Mouse (Mus musculus): ENCODE measurements around the gene Nfu1. TPM values are rescaled to one million over a fixed set of nuclear protein-coding genes. Genes with fewer than 3 reads are reported as not detected.

The Nfu1 gene
- polyA plus RNA-seq, 1 experiment from 2014 or later, result 75.6 TPM

- H3K36me3 ChIP-seq (ENCODE audit: control insufficient read depth, insufficient read depth), result 0 out of 2 replicates have a peak, but pooled peaks cover 7% of the 10 kb centered on the region
- peaks cover 7% of the 10 kb centered on the region; the same call in 1 of the 2 replicates for H3K4me1 ChIP-seq (replicated peaks; ENCODE audit: control insufficient read depth, insufficient read depth, low read length)
- WGBS, result 74% methylated on average over 3 of the region's 3 CpGs
- no peak overlapping the region for H3K4me2 ChIP-seq (replicated peaks; ENCODE audit: low read depth)
- no peak for ATAC-seq
- no peaks in the 10 kb centered on the region for H3K27me3 ChIP-seq (replicated peaks; ENCODE audit: control insufficient read depth, insufficient read depth, low read length)
- no peak overlapping the region for H3K4me3 ChIP-seq (ENCODE audit: low read depth, low read length)
- no peak overlapping the region for H3K9ac ChIP-seq (ENCODE audit: low read depth, low read length)
- H3K27ac ChIP-seq (ENCODE audit: low read depth, low read length), result no peak overlapping the region
- H3K9me3 ChIP-seq (ENCODE audit: control insufficient read depth), result peaks cover 6% of the 10 kb centered on the region; the same call in 1 of the 2 replicates
- no peak for TF ChIP-seq CTCF (IDR thresholded peaks at IDR 0.05; ENCODE audit: low read depth)
These were observed 23.4 kb downstream of the Nfu1 start for GRCm38 (mm10) chr6:87032401-87032800.

- Histone ChIP-seq H3K36me3 (ENCODE audit: control insufficient read depth, insufficient read depth) (0 out of 2 replicates have a peak, but pooled peaks cover 4% of the 10 kb centered on the region), H3K27ac (ENCODE audit: low read depth, low read length) (peak overlapping the region; percentile 70), H3K9me3 (ENCODE audit: control insufficient read depth) (peaks cover 6% of the 10 kb centered on the region; the same call in 1 of the 2 replicates), H3K4me2 (replicated peaks; ENCODE audit: low read depth) (no peak overlapping the region), H3K4me3 (ENCODE audit: low read depth, low read length) (no peak overlapping the region), H3K27me3 (replicated peaks; ENCODE audit: control insufficient read depth, insufficient read depth, low read length) (no peaks in the 10 kb centered on the region), H3K4me1 (replicated peaks; ENCODE audit: control insufficient read depth, insufficient read depth, low read length) (peaks cover 15% of the 10 kb centered on the region; the same call in 1 of the 2 replicates), H3K9ac (ENCODE audit: low read depth, low read length) (no peak overlapping the region)
- TF ChIP-seq CTCF (IDR thresholded peaks at IDR 0.05; ENCODE audit: low read depth), result no peak
- WGBS, result 29% methylated on average over 3 of the region's 3 CpGs
- ATAC-seq, result peak; percentile 76
These were observed 25.4 kb downstream of the Nfu1 start for GRCm38 (mm10) chr6:87034395-87034794.

- no peaks in the 10 kb centered on the region for H3K27me3 ChIP-seq (replicated peaks; ENCODE audit: control insufficient read depth, insufficient read depth, low read length)
- H3K4me3 ChIP-seq (ENCODE audit: low read depth, low read length), result no peak overlapping the region
- WGBS, result 68% methylated on average over 10 of the region's 10 CpGs
- H3K9ac ChIP-seq (ENCODE audit: low read depth, low read length), result no peak overlapping the region
- H3K36me3 ChIP-seq (ENCODE audit: control insufficient read depth, insufficient read depth), result no peaks in the 10 kb centered on the region; the same call in 1 of the 2 replicates
- peaks cover 6% of the 10 kb centered on the region; the same call in 1 of the 2 replicates for H3K9me3 ChIP-seq (ENCODE audit: control insufficient read depth)
- no peak for TF ChIP-seq CTCF (IDR thresholded peaks at IDR 0.05; ENCODE audit: low read depth)
- H3K27ac ChIP-seq (ENCODE audit: low read depth, low read length), result no peak overlapping the region
- ATAC-seq, result no peak
- H3K4me2 ChIP-seq (replicated peaks; ENCODE audit: low read depth), result no peak overlapping the region
- 0 out of 2 replicates have a peak, but pooled peaks cover 11% of the 10 kb centered on the region for H3K4me1 ChIP-seq (replicated peaks; ENCODE audit: control insufficient read depth, insufficient read depth, low read length)
These were observed 29.0 kb downstream of the Nfu1 start for GRCm38 (mm10) chr6:87037826-87038620.

GRCm38 (mm10) chr6:87039161-87039560, 30.1 kb downstream of the Nfu1 start:
- 0 out of 2 replicates have a peak, but pooled peaks cover 11% of the 10 kb centered on the region for H3K4me1 ChIP-seq (replicated peaks; ENCODE audit: control insufficient read depth, insufficient read depth, low read length)
- no peak overlapping the region for H3K4me3 ChIP-seq (ENCODE audit: low read depth, low read length)
- no peak overlapping the region for H3K4me2 ChIP-seq (replicated peaks; ENCODE audit: low read depth)
- H3K9me3 ChIP-seq (ENCODE audit: control insufficient read depth), result peaks cover 6% of the 10 kb centered on the region; the same call in 1 of the 2 replicates
- H3K36me3 ChIP-seq (ENCODE audit: control insufficient read depth, insufficient read depth), result no peaks in the 10 kb centered on the region; the same call in 1 of the 2 replicates
- H3K9ac ChIP-seq (ENCODE audit: low read depth, low read length), result no peak overlapping the region
- H3K27ac ChIP-seq (ENCODE audit: low read depth, low read length), result no peak overlapping the region
- no peaks in the 10 kb centered on the region for H3K27me3 ChIP-seq (replicated peaks; ENCODE audit: control insufficient read depth, insufficient read depth, low read length)
- ATAC-seq, result no peak
- 74% methylated on average over 8 of the region's 8 CpGs for WGBS
- TF ChIP-seq CTCF (IDR thresholded peaks at IDR 0.05; ENCODE audit: low read depth), result 0 out of 2 replicates have a peak, but pooled peaks have one; percentile 2

GRCm38 (mm10) chr6:87040971-87041370, 31.9 kb downstream of the Nfu1 start:
- ATAC-seq, result no peak
- TF ChIP-seq CTCF (IDR thresholded peaks at IDR 0.05; ENCODE audit: low read depth), result no peak
- Histone ChIP-seq H3K4me1 (replicated peaks; ENCODE audit: control insufficient read depth, insufficient read depth, low read length) (0 out of 2 replicates have a peak, but pooled peaks cover 7% of the 10 kb centered on the region), H3K4me2 (replicated peaks; ENCODE audit: low read depth) (no peak overlapping the region), H3K9me3 (ENCODE audit: control insufficient read depth) (peaks cover 6% of the 10 kb centered on the region; the same call in 1 of the 2 replicates), H3K27ac (ENCODE audit: low read depth, low read length) (no peak overlapping the region; the same call in 1 of the 2 replicates), H3K4me3 (ENCODE audit: low read depth, low read length) (no peak overlapping the region), H3K27me3 (replicated peaks; ENCODE audit: control insufficient read depth, insufficient read depth, low read length) (no peaks in the 10 kb centered on the region), H3K9ac (ENCODE audit: low read depth, low read length) (no peak overlapping the region), H3K36me3 (ENCODE audit: control insufficient read depth, insufficient read depth) (no peaks in the 10 kb centered on the region; the same call in 1 of the 2 replicates)
- 56% methylated on average over 4 of the region's 4 CpGs for WGBS

GRCm38 (mm10) chr6:87041431-87041830, 32.4 kb downstream of the Nfu1 start:
- Histone ChIP-seq H3K27me3 (replicated peaks; ENCODE audit: control insufficient read depth, insufficient read depth, low read length) (no peaks in the 10 kb centered on the region), H3K36me3 (ENCODE audit: control insufficient read depth, insufficient read depth) (no peaks in the 10 kb centered on the region; the same call in 1 of the 2 replicates), H3K4me3 (ENCODE audit: low read depth, low read length) (no peak overlapping the region), H3K27ac (ENCODE audit: low read depth, low read length) (peak overlapping the region; percentile 99), H3K4me2 (replicated peaks; ENCODE audit: low read depth) (peak overlapping the region; percentile 89), H3K9ac (ENCODE audit: low read depth, low read length) (no peak overlapping the region), H3K9me3 (ENCODE audit: control insufficient read depth) (peaks cover 6% of the 10 kb centered on the region; the same call in 1 of the 2 replicates), H3K4me1 (replicated peaks; ENCODE audit: control insufficient read depth, insufficient read depth, low read length) (0 out of 2 replicates have a peak, but pooled peaks cover 7% of the 10 kb centered on the region)
- 80% methylated on average over 7 of the region's 7 CpGs for WGBS
- TF ChIP-seq CTCF (IDR thresholded peaks at IDR 0.05; ENCODE audit: low read depth), result no peak
- no peak for ATAC-seq
